9 mouse cellular contexts compared by ENCODE assay signal in genomic region chr6:112929291-112929984, GRCm38 (mm10). TPM values are rescaled to one million over a fixed set of nuclear protein-coding genes. Genes with fewer than 3 reads are reported as not detected.
DNase-seq lines count a peak whose midpoint lies in the region; ATAC-seq and TF ChIP-seq lines count a peak whose summit lies in the region.
"Had no signal": no experiment of that assay in that cellular context is flagged by ENCODE, and none has a peak within 500 bp of the region (broad histone marks: within the 10 kb centered on the region; RNA-seq: fewer than 3 reads in every experiment).

No protein-coding gene starts in this region.

- H3K27me3 ChIP-seq in heart, embryonic 12.5 days (replicated peaks), result peaks cover 5% of the 10 kb centered on the region; the same call in 1 of the 2 replicates
- H3K27me3 ChIP-seq in testis, adult 2 months (ENCODE audit: control insufficient read depth, insufficient read depth, low read length), result no peaks in the 10 kb centered on the region
- no peaks in the 10 kb centered on the region for H3K27me3 ChIP-seq in liver, embryonic 14.5 days (ENCODE audit: control insufficient read depth, insufficient read depth, low read length)

- no peak for TF ChIP-seq POLR2A in testis, adult 2 months (IDR thresholded peaks at IDR 0.05; ENCODE audit: control insufficient read depth, low read depth, low read length)

- H3K4me2 ChIP-seq in heart, embryonic 12.5 days, result peak overlapping the region; percentile 58
- no peak overlapping the region for H3K4me2 ChIP-seq in liver, embryonic 14.5 days (ENCODE audit: low read depth)

- no peaks in the 10 kb centered on the region for H3K36me3 ChIP-seq in heart, embryonic 12.5 days
- H3K36me3 ChIP-seq in testis, adult 2 months (ENCODE audit: control insufficient read depth, insufficient read depth, low read length), result no peaks in the 10 kb centered on the region
- no peaks in the 10 kb centered on the region for H3K36me3 ChIP-seq in liver, embryonic 14.5 days (replicated peaks; ENCODE audit: control insufficient read depth, insufficient read depth, low read depth)

- no peak overlapping the region for H3K27ac ChIP-seq in heart, embryonic 12.5 days (ENCODE audit: poor library complexity, severe bottlenecking)
- H3K27ac ChIP-seq in testis, adult 2 months (ENCODE audit: control insufficient read depth, insufficient read depth, low read depth, low read length), result peak overlapping the region; percentile 26; the same call in 1 of the 2 replicates
- no peak overlapping the region for H3K27ac ChIP-seq in liver, embryonic 14.5 days

- 0 out of 2 replicates have a peak overlapping the region, but pooled peaks have one; percentile 16 for H3K4me3 ChIP-seq in heart, embryonic 12.5 days
- H3K4me3 ChIP-seq in testis, adult 2 months (ENCODE audit: control insufficient read depth, low read depth, low read length), result no peak overlapping the region
- no peak overlapping the region for H3K4me3 ChIP-seq in liver, embryonic 14.5 days (ENCODE audit: insufficient read depth in 1 of 2, low read depth in 2 of 2, low read length in 2 of 2)

- H3K9ac ChIP-seq in heart, embryonic 12.5 days, result no peak overlapping the region
- H3K9ac ChIP-seq in liver, embryonic 14.5 days (replicated peaks), result no peak overlapping the region

- no peak for DNase-seq in heart, adult 18-20 months
- DNase-seq in testis, postnatal 10 days (ENCODE audit: low spot score), result no peak
- DNase-seq in liver, embryonic 14.5 days (ENCODE audit: low read depth in 3 of 3, low spot score in 3 of 3), result no peak
- DNase-seq in kidney, postnatal 10 days, result no peak
- no peak for DNase-seq in kidney, postnatal 25 days
- DNase-seq: lung, adult 2 months had no signal

- no peak for TF ChIP-seq CTCF in testis, adult 2 months (IDR thresholded peaks at IDR 0.05; ENCODE audit: control insufficient read depth, insufficient read depth, insufficient replicate concordance, low read depth, low read length)
- no peak for TF ChIP-seq CTCF in liver, embryonic 14.5 days (IDR thresholded peaks at IDR 0.05; ENCODE audit: low read depth)

- no peak for TF ChIP-seq EP300 in liver, embryonic 14.5 days (IDR thresholded peaks at IDR 0.05; ENCODE audit: low read depth)

- no peaks in the 10 kb centered on the region for H3K9me3 ChIP-seq in heart, embryonic 12.5 days (replicated peaks)
- no peaks in the 10 kb centered on the region for H3K9me3 ChIP-seq in liver, embryonic 14.5 days (ENCODE audit: control insufficient read depth, low read length)

- no peak for ATAC-seq in heart, embryonic 12.5 days (ENCODE audit: insufficient number of reproducible peaks, low FRiP score)
- ATAC-seq in liver, embryonic 14.5 days (ENCODE audit: insufficient read depth), result peak; percentile 41; the same call in 1 of the 2 replicates
- ATAC-seq in CD4-positive, CD25-positive, alpha-beta regulatory T cell, adult 4 months, result no peak

- H3K4me1 ChIP-seq in heart, embryonic 12.5 days (replicated peaks), result peaks cover 7% of the 10 kb centered on the region
- H3K4me1 ChIP-seq in testis, adult 2 months (ENCODE audit: control insufficient read depth, insufficient read depth, low read length), result no peaks in the 10 kb centered on the region
- peaks cover 0 to 7% of the 10 kb centered on the region in 2 experiments; a peak in 3 of 4 replicates for H3K4me1 ChIP-seq in liver, embryonic 14.5 days (replicated peaks; ENCODE audit: control insufficient read depth in 2 of 2, insufficient read depth in 2 of 2, low read length in 1 of 2)

- WGBS in heart, embryonic 12.5 days, result 77% methylated on average over 6 of the region's 6 CpGs
- 55% methylated on average over 6 of the region's 6 CpGs for WGBS in liver, embryonic 14.5 days (ENCODE audit: insufficient replicate concordance)

RNA-seq across cellular contexts. Expression of gene Srgap3, which starts 17.6 kb away (rescaled TPM):
- polyA plus RNA-seq in heart, embryonic 12.5 days (2016; fragmentation: Nextera tagmentation; extraction: Ambion mirVana), result 0.63 and 1.2 TPM in 2 replicates
- 1 to 10 TPM in 1 of 2 experiments, under 1 TPM in 1; 0.69 to 1.1 TPM for total RNA-seq in heart, adult 18-20 months (2021)
- 5.3 and 7.1 TPM in 2 replicates for polyA plus RNA-seq in testis, adult 2 months (2012; rRNA removed)
- 0.26 and 0.27 TPM in 2 replicates for polyA plus RNA-seq in liver, embryonic 14.5 days (2012; rRNA removed)
- 0.20 and 0.35 TPM in 2 replicates for polyA plus RNA-seq in liver, embryonic 14.5 days (2014; fragmentation: Nextera tagmentation; extraction: Ambion mirVana)
- under 1 TPM; 0.44 to 0.67 TPM for polyA plus RNA-seq in CD4-positive, CD25-positive, alpha-beta regulatory T cell, adult 4 months (2017; shearing (Covaris generic))
